7 mouse cellular contexts compared by ENCODE assay signal in genomic region chr7:19290969-19291596, GRCm38 (mm10). TPM values are rescaled to one million over a fixed set of nuclear protein-coding genes. Genes with fewer than 3 reads are reported as not detected.
DNase-seq lines count a peak whose midpoint lies in the region; ATAC-seq and TF ChIP-seq lines count a peak whose summit lies in the region.

No protein-coding gene starts in this region.

- peak; percentile 57 for ATAC-seq in intestine, embryonic 15.5 days
- no peak for ATAC-seq in monocyte, adult 5-6 weeks (replicated peaks; ENCODE audit: insufficient number of reproducible peaks, low FRiP score, low TSS enrichment, poor library complexity, severe bottlenecking)
- ATAC-seq in inflammation-experienced regulatory T-cells, adult 6 months: no peak

- DNase-seq in CH12.LX (ENCODE audit: extremely low read depth): no peak
- peak; percentile 67 for DNase-seq in Muller cell, postnatal 12 days (ENCODE audit: inconsistent ontology term)
- peak; percentile 88 for DNase-seq in gastrocnemius, postnatal 10 days
- peak; percentile 54 for DNase-seq in lung, postnatal 36 days

- H3K9me3 ChIP-seq in CH12.LX (replicated peaks; ENCODE audit: low read length): no peaks in the 10 kb centered on the region
- no peaks in the 10 kb centered on the region for H3K9me3 ChIP-seq in intestine, embryonic 15.5 days

- TF ChIP-seq RAD21 in CH12.LX (IDR thresholded peaks at IDR 0.05; ENCODE audit: low read depth, low read length): no peak

- H3K27me3 ChIP-seq in CH12.LX (replicated peaks): peaks cover 17% of the 10 kb centered on the region
- no peaks in the 10 kb centered on the region for H3K27me3 ChIP-seq in intestine, embryonic 15.5 days (replicated peaks)

- no peaks in the 10 kb centered on the region for H3K79me2 ChIP-seq in CH12.LX (replicated peaks; ENCODE audit: control insufficient read depth, extremely low read depth, insufficient read depth, poor library complexity, severe bottlenecking)

- H3K27ac ChIP-seq in CH12.LX (ENCODE audit: insufficient read depth, low read depth): no peak overlapping the region
- H3K27ac ChIP-seq in intestine, embryonic 15.5 days: 0 out of 2 replicates have a peak overlapping the region, but pooled peaks have one; percentile 48

- no peak overlapping the region for H3K4me3 ChIP-seq in CH12.LX (replicated peaks in 1 of 3; ENCODE audit: low read depth in 2 of 3, low read length in 2 of 3, poor library complexity in 1 of 3)
- H3K4me3 ChIP-seq in intestine, embryonic 15.5 days (replicated peaks): peak overlapping the region; percentile 41

- no peak for TF ChIP-seq POLR2A in CH12.LX (IDR thresholded peaks at IDR 0.05; ENCODE audit: low read depth, low read length)

- H3K36me3 ChIP-seq in CH12.LX (replicated peaks in 1 of 2; ENCODE audit: control insufficient read depth in 1 of 2, insufficient read depth in 1 of 2, low read length in 1 of 2): no peaks in the 10 kb centered on the region
- H3K36me3 ChIP-seq in intestine, embryonic 15.5 days: no peaks in the 10 kb centered on the region

- in situ Hi-C loops in CH12.LX (cut with MboI; ENCODE audit: low pct_ligation_motif_present, low pct_unique_long_range_greater_than_20kb, low sequenced_read_pairs): no loop called here

- dilution Hi-C loops in CH12.LX (cut with MboI; ENCODE audit: extremely low pct_ligation_motif_present, extremely low pct_unique_long_range_greater_than_20kb, low sequenced_read_pairs): no loop called here

- no peak for TF ChIP-seq EP300 in CH12.LX (IDR thresholded peaks at IDR 0.05; ENCODE audit: low read length)

- 2% methylated on average over 20 of the region's 20 CpGs for WGBS in intestine, embryonic 15.5 days

- no peak for TF ChIP-seq CTCF in CH12.LX (conservative IDR thresholded peaks at IDR 0.05 in 1 of 2, IDR thresholded peaks at IDR 0.05 in 1 of 2; ENCODE audit: low read depth in 2 of 2, low read length in 2 of 2)

- H3K4me1 ChIP-seq in CH12.LX (ENCODE audit: control insufficient read depth in 1 of 2, insufficient read depth in 2 of 2): peaks cover 2 to 11% of the 10 kb centered on the region in 2 experiments; a peak in 2 of 4 replicates
- H3K4me1 ChIP-seq in intestine, embryonic 15.5 days (replicated peaks): peaks cover 9% of the 10 kb centered on the region

- no peak overlapping the region for H3K4me2 ChIP-seq in CH12.LX (ENCODE audit: insufficient read depth, low read depth, poor library complexity, severe bottlenecking)
- peak overlapping the region; percentile 68 for H3K4me2 ChIP-seq in intestine, embryonic 15.5 days (replicated peaks)

- no peak overlapping the region for H3K9ac ChIP-seq in CH12.LX (ENCODE audit: insufficient read depth, low read depth)
- H3K9ac ChIP-seq in intestine, embryonic 15.5 days: peak overlapping the region; percentile 47

TF ChIP-seq in CH12.LX, 34 proteins besides CTCF, POLR2A, EP300 and RAD21:
- no peak for TF ChIP-seq ZKSCAN1 (IDR thresholded peaks at IDR 0.05; ENCODE audit: borderline replicate concordance, low read depth, low read length)
- no peak for TF ChIP-seq RCOR1 (conservative IDR thresholded peaks at IDR 0.05; ENCODE audit: low read depth, low read length)
- TF ChIP-seq ETS1 (conservative IDR thresholded peaks at IDR 0.05; ENCODE audit: low read depth, low read length): no peak
- TF ChIP-seq MAZ (IDR thresholded peaks at IDR 0.05; ENCODE audit: low read depth, low read length): no peak
- no peak for TF ChIP-seq SIN3A (IDR thresholded peaks at IDR 0.05; ENCODE audit: low read length)
- peak; percentile 30 for TF ChIP-seq BHLHE40 (IDR thresholded peaks at IDR 0.05; ENCODE audit: low read depth, low read length)
- TF ChIP-seq MXI1 (IDR thresholded peaks at IDR 0.05; ENCODE audit: low read depth, low read length): no peak
- TF ChIP-seq ELF1 (IDR thresholded peaks at IDR 0.05; ENCODE audit: low read depth, low read length): no peak
- TF ChIP-seq MYC (IDR thresholded peaks at IDR 0.05; ENCODE audit: low read depth, low read length): no peak
- peak; percentile 32; the same call in 1 of the 2 replicates for TF ChIP-seq CHD2 (IDR thresholded peaks at IDR 0.05; ENCODE audit: low read length)
- no peak for TF ChIP-seq NELFE (IDR thresholded peaks at IDR 0.05; ENCODE audit: low read depth, low read length)
- no peak for TF ChIP-seq CHD1 (IDR thresholded peaks at IDR 0.05; ENCODE audit: low read depth, low read length)
- TF ChIP-seq MAFK (IDR thresholded peaks at IDR 0.05; ENCODE audit: insufficient replicate concordance, low read length): no peak
TF ChIP-seq in CH12.LX: peak in this region for 2.

RNA-seq across cellular contexts. Expression of gene Rtn2, which starts 8.7 kb away (rescaled TPM):
- total RNA-seq in CH12.LX (2012; rRNA removed) (0.72 and 1.0 TPM in 2 replicates), CH12.LX (2014; rRNA removed) (0.43 and 0.56 TPM in 2 replicates)
- polyA plus RNA-seq in CH12.LX (2012; ENCODE audit: insufficient read length, low read depth): 0.76 and 0.80 TPM in 2 replicates
- 100 to 1,000 TPM; 669 to 730 TPM for total RNA-seq in gastrocnemius, postnatal 10 days (2021)
- 11.3 and 12.5 TPM in 2 replicates for polyA plus RNA-seq in intestine, embryonic 15.5 days (2015; fragmentation: Nextera tagmentation; extraction: Ambion mirVana)
- total RNA-seq in monocyte, adult 5-6 weeks (2017): not detected in 3 replicates
- polyA plus RNA-seq in inflammation-experienced regulatory T-cells, adult 6 months (2017; shearing (Covaris generic)): not detected

RNA-seq across cellular contexts. Expression of gene Ppm1n, which starts 11.2 kb away (rescaled TPM):
- total RNA-seq in CH12.LX (2012; rRNA removed) (not detected in 2 replicates), CH12.LX (2014; rRNA removed) (not detected in 2 replicates)
- not detected in 2 replicates for polyA plus RNA-seq in CH12.LX (2012; ENCODE audit: insufficient read length, low read depth)
- total RNA-seq in gastrocnemius, postnatal 10 days (2021): not detected
- 0.14 and 0.34 TPM in 2 replicates for polyA plus RNA-seq in intestine, embryonic 15.5 days (2015; fragmentation: Nextera tagmentation; extraction: Ambion mirVana)
- 1.9 TPM in 1 of 3 replicates, not detected in the others for total RNA-seq in monocyte, adult 5-6 weeks (2017)
- 1 to 10 TPM in 2 of 3 experiments, under 1 TPM in 1; 0.74 to 3.1 (median 2.1) TPM for polyA plus RNA-seq in inflammation-experienced regulatory T-cells, adult 6 months (2017; shearing (Covaris generic))

RNA-seq across cellular contexts. Expression of gene Fosb, which starts 18.8 kb away (rescaled TPM):
- 0.08 and 0.13 TPM in 2 replicates for total RNA-seq in CH12.LX (2012; rRNA removed)
- total RNA-seq in CH12.LX (2014; rRNA removed): not detected in 2 replicates
- 0.27 and 0.56 TPM in 2 replicates for polyA plus RNA-seq in CH12.LX (2012; ENCODE audit: insufficient read length, low read depth)
- 1 to 10 TPM in 1 of 2 experiments, under 1 TPM in 1; 0.80 to 1.7 TPM for total RNA-seq in gastrocnemius, postnatal 10 days (2021)
- 0.09 and 0.14 TPM in 2 replicates for polyA plus RNA-seq in intestine, embryonic 15.5 days (2015; fragmentation: Nextera tagmentation; extraction: Ambion mirVana)
- 30.9 to 43.8 TPM (median 36.9 TPM) in 3 replicates for total RNA-seq in monocyte, adult 5-6 weeks (2017)
- polyA plus RNA-seq in inflammation-experienced regulatory T-cells, adult 6 months (2017; shearing (Covaris generic)): 1 to 10 TPM in 2 of 3 experiments, under 1 TPM in 1; 0.98 to 8.0 (median 2.0) TPM

RNA-seq across cellular contexts. Expression of gene Vasp, which starts 19.5 kb away (rescaled TPM):
- total RNA-seq in CH12.LX (2012; rRNA removed): 109 and 114 TPM in 2 replicates
- 122 and 125 TPM in 2 replicates for total RNA-seq in CH12.LX (2014; rRNA removed)
- 191 and 240 TPM in 2 replicates for polyA plus RNA-seq in CH12.LX (2012; ENCODE audit: insufficient read length, low read depth)
- 10 to 100 TPM; 35.7 to 53.5 TPM for total RNA-seq in gastrocnemius, postnatal 10 days (2021)
- polyA plus RNA-seq in intestine, embryonic 15.5 days (2015; fragmentation: Nextera tagmentation; extraction: Ambion mirVana): 109 and 114 TPM in 2 replicates
- total RNA-seq in monocyte, adult 5-6 weeks (2017): 230 to 263 TPM (median 254 TPM) in 3 replicates
- polyA plus RNA-seq in inflammation-experienced regulatory T-cells, adult 6 months (2017; shearing (Covaris generic)): 100 to 1,000 TPM in 1 of 3 experiments, 10 to 100 TPM in 2; 74.0 to 103 (median 94.6) TPM

RNA-seq across cellular contexts. Expression of gene Ercc1, which starts 53.5 kb away (rescaled TPM):
- total RNA-seq in CH12.LX (2012; rRNA removed) (27.7 and 31.1 TPM in 2 replicates), CH12.LX (2014; rRNA removed) (25.3 and 26.9 TPM in 2 replicates)
- polyA plus RNA-seq in CH12.LX (2012; ENCODE audit: insufficient read length, low read depth): 28.2 and 29.8 TPM in 2 replicates
- 10 to 100 TPM; 31.9 to 35.9 TPM for total RNA-seq in gastrocnemius, postnatal 10 days (2021)
- 51.6 and 52.0 TPM in 2 replicates for polyA plus RNA-seq in intestine, embryonic 15.5 days (2015; fragmentation: Nextera tagmentation; extraction: Ambion mirVana)
- total RNA-seq in monocyte, adult 5-6 weeks (2017): 15.0 to 19.8 TPM (median 18.0 TPM) in 3 replicates
- polyA plus RNA-seq in inflammation-experienced regulatory T-cells, adult 6 months (2017; shearing (Covaris generic)): 10 to 100 TPM; 51.1 to 68.7 (median 55.2) TPM

Comparison
In these comparisons a context has a peak if more than half of its experiments do, and no peak if none do; other contexts are left out.
1. RNA of gene Rtn2, which starts 8.7 kb away (total RNA-seq): 669 to 730 TPM in gastrocnemius, postnatal 10 days; 0.43 to 1.0 TPM in CH12.LX and not detected in monocyte, adult 5-6 weeks; every median in the first group is over 100 times any median in the second.
2. RNA of gene Fosb, which starts 18.8 kb away (total RNA-seq): 30.9 to 43.8 TPM in monocyte, adult 5-6 weeks; 0.80 to 1.7 TPM in gastrocnemius, postnatal 10 days and 0.08 to 0.13 TPM in CH12.LX; every median in the first group is over 10 times any median in the second.